Mouse (Mus musculus) midbrain, embryonic 16.5 days (tissue): ENCODE data around the gene Ppp3ca. TPM values are rescaled to one million over a fixed set of nuclear protein-coding genes. Genes with fewer than 3 reads are reported as not detected.

Experiments used
- microRNA-seq: library from miRNA; unstranded; fragments of <30 nt; microRNA quantifications from one replicate; pipeline ENCODE4, GENCODE M21; 2017
- polyA plus RNA-seq: library from polyadenylated mRNA; unstranded; fragments of >200 nt; fragmentation: Nextera tagmentation; extraction: Ambion mirVana; gene quantifications from 2 replicates; pipeline ENCODE4 v1.2.1, GENCODE M21; 2015

The Ppp3ca gene
- polyA plus RNA-seq, 1 experiment from 2014 or later, result 146 TPM

Small RNAs within 50 kb of the gene (microRNA-seq; reads per million reads assigned to microRNA genes)
- not detected for gene Gm44327
